Mouse (Mus musculus) stomach, postnatal 0 days (tissue): Measurements from ENCODE around the gene Il22ra1.

Source experiments
- CTCF ChIP-seq: IDR thresholded peaks from 2 replicates; pipeline ENCODE4 v1.5.1; 2016; ENCODE audit warnings: antibody characterized with exemption, low read depth, mild to moderate bottlenecking, moderate library complexity
- EP300 ChIP-seq: optimal IDR thresholded peaks from 2 replicates; pipeline ENCODE3; 2016; ENCODE audit warnings: antibody characterized with exemption

DNA sequence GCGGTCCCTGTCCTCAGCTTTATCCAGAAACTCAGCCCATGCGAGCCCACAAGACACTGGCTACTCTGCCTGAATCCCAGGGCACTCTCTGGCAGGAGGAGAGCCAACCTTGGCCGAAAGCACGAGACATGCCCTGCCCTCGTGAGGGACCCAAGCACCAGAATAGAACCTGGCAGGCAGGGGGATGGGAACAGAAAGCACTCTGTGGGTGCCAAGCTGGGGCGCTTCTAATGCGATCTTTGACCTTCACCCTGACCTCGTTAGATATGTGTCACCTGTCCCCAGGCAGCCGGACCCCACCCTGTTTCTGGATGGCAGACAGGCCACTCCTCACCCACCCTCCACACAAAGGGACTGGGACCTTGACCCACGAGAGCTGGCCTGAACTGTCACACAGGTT lies 17.6 kb downstream of the Il22ra1 start:
- no peak for TF ChIP-seq CTCF
- no peak for TF ChIP-seq EP300
